Mouse (Mus musculus): ENCODE measurements around the gene Gm28360.
"Not testable (repeated sequence)": the region's sequence is repeated elsewhere in the genome, so short reads cannot be mapped to it uniquely, and the experiment has no call there.

Gm28360 gene

DNA sequence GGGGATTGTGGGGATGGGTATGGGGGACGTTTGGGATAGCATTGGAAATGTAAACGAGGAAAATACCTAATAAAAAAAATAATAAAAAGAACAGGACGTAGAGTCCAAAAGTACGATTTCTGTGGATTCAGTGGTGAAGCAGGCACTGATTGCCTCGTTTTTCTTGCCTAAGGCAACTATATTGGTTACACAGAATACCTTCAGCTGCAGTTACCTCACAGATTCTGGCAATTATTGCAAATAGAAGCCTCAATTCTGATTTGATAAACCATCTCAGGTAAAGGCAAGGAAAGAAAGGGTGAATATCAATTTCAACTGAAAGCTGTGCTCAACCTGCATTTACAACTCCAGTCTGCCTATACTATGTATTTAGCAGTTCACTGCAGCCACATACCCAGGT is at the start of gene Gm28360:
TSS of gene Gm28360 (plus strand) at position 301 of the 400 bp plus-strand sequence.
- not testable (repeated sequence) for DNase-seq (ENCODE audit: low spot score in 2 of 2)

DNA sequence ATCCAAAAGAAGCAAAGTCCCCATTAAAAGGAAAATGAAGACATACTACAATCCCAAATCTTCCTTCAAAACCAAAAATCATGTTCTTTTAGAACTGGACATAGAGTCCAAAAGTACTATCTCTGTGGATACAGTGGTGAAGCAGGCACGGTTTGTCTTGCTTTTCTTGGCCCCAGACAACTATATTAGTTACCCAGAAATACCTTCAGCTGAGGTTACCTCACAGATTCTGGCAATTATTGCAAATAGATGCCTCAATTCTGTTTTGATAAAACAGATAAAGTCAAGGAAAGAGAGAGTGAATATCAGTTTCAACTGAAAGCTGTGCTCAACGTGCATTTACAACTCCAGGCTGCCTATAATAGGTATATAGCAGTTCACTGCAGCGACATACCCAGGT is 49.0 kb upstream of the Gm28360 start, which contains the start of gene B020011L13Rik:
TSS of gene B020011L13Rik (plus strand) at position 301 of the 400 bp plus-strand sequence.
- DNase-seq (ENCODE audit: low spot score in 2 of 2): not testable (repeated sequence)

DNA sequence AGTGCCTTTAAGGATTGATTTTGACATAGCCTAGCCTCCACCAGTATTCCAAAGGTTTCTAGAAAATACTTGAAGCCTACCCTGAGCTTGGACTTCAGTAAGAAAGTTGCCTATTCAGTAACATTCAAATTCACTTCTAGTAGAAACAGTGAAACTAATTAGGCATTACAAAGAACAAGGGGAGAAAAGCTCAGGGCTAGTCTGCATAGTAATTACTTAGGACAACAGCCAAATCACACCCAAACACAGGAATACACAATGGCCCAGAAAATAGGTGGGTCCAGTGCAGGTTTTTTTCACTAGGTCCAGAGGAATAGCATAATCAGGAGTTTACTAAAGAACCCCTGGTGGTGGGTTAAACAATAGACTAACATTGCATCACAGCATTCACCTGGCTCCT is 13.6 kb upstream of the Gm28360 start:
- DNase-seq (ENCODE audit: low spot score in 2 of 2): not testable (repeated sequence)

DNA sequence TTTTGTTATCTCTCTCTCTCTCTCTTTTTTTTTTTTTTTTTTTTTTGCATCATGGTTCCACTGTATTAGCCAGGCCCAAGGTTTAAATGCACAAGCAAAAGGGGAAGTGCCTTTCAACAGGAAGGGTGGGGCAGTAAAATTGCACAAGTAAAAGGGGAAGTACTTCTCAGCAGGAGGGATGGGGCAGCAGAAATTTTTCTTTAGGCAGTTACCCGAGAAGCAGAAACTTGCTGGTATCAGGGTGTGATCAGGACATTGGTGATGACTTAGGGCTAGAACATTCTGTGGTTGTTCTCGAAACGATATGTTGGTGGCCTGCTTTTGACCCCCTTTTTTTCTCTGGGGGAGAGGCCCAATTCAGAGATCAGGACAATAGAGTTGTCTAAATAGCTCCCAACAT is 21.8 kb downstream of the Gm28360 start:
- not testable (repeated sequence) for DNase-seq (ENCODE audit: low spot score in 2 of 2)
